Mouse (Mus musculus) heart, adult 2 months (tissue): ENCODE data around the gene Agbl4.

Experiments
- CTCF ChIP-seq: fragments of 200-600 bp; IDR thresholded peaks from 2 replicates; pipeline ENCODE4 v1.8.1; 2022; ENCODE audit warnings: antibody characterized with exemption, mild to moderate bottlenecking, moderate library complexity
- EP300 ChIP-seq: fragments of 200-500 bp; IDR thresholded peaks from 2 replicates; pipeline ENCODE4 v1.6.1; 2011; ENCODE audit warnings: low read depth, low read length, control low read depth; ENCODE audit not compliant: insufficient read depth
- POLR2A ChIP-seq: fragments of 200-500 bp; IDR thresholded peaks from 2 replicates; pipeline ENCODE4 v1.6.1; 2011; ENCODE audit warnings: mild to moderate bottlenecking, low read depth, low read length, control low read depth; ENCODE audit not compliant: insufficient read depth

DNA sequence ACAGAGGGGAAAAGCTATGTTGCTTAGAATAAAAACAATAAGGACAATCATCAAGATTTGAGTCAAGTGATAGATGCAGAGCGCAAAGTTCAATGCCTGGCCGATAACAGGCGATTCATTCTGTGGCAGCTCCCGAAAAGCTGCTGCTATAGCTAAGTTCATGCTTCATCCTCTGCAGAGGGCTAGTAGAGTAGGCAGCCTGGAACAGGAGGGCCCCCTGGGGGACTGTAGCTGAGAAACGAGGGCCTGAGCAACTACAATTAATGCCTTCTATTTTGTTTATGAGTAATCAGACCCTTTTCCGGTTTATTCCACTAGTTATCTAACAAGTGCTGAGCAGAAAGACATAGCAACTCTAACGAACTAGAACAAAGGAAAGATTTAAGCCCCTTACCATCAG, 909.7 kb downstream of the Agbl4 start:
- TF ChIP-seq EP300 (no peak), CTCF (no peak), POLR2A (no peak)
